Mouse (Mus musculus) ovary, postnatal 14 days (tissue): ENCODE measurements at regions not wholly inside any gene's neighbourhood (a gene's known extent, or its start where the extent isn't known, plus 50 kb on each side); places are given as distances from the start of the nearest gene placed in this dataset.

Experiments used
- DNase-seq: peaks from one replicate; pipeline ENCODE4 v3.0.0; 2022; ENCODE audit warnings: low spot score

- no peak for DNase-seq
Measured at GRCm38 (mm10) chr4:12538043-12538442, 366.2 kb upstream of the Fam92a start.

- no peak for DNase-seq
Measured at GRCm38 (mm10) chr4:12534151-12534550, 362.3 kb upstream of the Fam92a start.

DNA sequence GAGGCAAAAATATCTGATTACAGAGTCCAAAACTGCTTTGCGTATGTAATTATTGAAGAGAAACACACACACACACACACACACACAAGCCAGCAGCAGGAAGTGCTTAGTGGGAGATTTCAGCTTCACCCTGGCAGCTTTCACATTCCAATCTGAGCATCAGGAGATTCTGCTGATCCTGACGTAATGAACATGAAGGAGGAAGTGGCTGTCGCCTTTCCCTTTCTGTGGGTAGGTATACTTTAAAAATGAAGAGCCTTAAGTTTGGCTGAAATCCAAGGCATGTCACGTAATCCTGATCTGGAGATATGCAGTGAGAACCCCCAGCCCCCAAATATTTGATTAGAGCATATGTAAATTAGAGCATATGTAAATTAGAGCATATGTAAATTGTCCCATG lies 361.1 kb upstream of the Fam92a start:
- DNase-seq = no peak

- no peak for DNase-seq
Measured at GRCm38 (mm10) chr4:12522358-12522757, 350.5 kb upstream of the Fam92a start.

DNA sequence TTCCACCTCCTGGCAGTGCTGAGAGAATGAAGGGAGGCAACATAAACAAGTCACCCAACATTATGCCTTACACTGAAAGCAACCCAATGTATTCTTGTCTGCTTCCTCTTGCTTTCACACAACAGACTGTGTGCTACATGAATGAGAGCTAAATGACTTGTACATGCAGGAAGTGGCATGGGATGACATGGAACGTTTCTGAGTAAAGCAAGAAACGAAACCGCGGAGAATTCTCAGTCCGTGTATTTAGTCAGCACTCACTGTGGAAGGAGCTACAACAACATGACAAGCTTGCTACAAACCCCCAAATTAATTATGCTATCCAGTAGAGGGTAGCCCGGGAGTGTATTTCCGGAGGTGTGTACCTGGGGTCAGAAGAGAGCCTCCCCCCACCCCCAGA lies 349.4 kb upstream of the Fam92a start:
- DNase-seq = no peak

- no peak for DNase-seq
Measured at GRCm38 (mm10) chr4:12516497-12516896, 344.7 kb upstream of the Fam92a start.

- DNase-seq = peak; percentile 43
Measured at GRCm38 (mm10) chr4:12511656-12512385, 340.0 kb upstream of the Fam92a start.

DNA sequence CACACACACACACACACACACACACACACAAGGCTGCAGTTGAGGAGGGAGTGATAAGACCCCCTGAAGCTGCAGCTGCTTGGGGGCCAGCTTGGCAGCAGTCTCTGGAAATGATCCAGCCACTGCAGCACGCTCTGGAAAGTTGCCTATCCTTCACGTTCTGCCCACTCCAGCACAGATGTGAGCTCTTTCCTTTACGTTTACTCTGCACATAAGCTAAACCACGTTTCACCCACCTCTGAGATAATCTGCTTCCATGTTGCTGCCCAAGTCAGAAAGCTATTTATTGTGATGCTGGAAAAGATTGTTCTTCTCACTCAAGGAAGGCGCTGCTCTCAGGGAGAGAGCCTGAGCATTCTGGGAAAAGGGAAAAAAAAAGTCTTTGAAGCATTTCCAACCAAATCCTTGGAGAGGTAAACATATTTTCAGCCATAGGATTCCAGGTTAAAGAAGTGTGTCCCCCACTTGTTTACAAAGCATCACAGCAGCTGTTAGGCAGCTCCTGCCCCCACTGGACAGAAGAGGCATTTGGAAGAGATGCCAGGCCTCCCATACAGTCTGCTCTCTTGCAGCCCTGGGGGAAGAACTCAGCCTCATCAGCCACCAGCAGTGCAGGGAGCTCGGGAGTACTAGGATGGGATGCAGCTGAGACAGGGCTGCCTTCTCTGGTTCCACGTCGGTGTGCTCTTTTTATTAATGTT lies 335.2 kb upstream of the Fam92a start:
- DNase-seq = no peak

DNA sequence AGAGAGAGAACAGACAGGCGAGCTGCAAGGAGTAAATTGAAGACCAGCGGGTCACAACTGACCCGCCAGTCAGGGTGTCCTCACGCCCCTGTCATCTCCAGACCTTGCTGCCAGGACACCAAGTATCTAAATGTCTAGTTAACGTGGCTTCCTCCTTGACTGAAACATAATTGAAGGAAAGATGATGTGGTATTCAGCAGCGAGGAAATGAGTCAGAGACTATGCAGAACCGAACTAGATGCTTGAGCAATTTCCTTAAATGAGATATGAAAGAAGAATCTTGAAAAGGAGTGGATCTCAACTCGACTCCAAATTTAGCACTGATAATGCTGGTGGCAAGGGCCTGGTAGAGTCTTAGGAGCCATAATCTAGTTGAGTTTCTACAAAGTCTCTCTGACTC lies 329.3 kb upstream of the Fam92a start:
- no peak for DNase-seq

DNA sequence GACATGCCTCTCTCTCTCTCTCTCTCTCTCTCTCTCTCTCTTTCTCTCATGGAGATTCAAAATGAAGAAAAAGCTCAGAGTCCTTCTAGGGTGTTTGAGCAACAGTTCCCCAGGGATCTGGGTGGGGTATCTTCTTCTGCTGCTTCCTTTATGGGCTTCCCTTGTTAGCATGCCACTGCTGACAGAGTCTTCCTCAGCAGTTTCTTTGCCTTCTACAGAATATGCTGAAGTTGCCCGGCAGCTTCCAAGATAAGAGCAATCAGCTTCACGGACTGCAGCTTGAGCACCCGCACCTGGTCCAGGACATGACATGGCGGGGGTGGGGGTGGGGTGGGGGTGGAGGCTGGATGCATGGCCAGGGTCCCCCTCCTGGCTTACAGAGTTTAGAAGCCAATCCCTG lies 326.6 kb upstream of the Fam92a start:
- DNase-seq = no peak

- no peak for DNase-seq
Measured at GRCm38 (mm10) chr4:12492468-12492867, 320.7 kb upstream of the Fam92a start.

DNA sequence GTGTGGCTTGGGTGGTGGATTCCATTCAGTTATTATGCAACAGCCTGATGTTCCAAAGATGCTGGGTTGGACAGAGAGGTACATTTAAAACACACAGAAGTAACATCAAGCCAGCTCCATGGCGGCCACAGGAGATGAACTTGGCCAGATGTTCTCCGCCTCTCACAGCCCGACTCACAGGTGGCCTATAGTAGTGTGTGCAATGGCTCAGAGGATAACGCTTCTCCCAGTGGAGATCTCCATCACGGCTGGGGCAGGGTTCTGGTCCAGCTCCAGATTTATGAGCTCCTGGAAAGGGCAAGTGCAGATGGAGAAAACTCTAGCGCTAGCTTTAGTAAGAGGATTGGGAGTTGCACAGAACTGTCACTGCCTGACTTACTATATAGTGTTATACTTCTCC lies 319.5 kb upstream of the Fam92a start:
- DNase-seq = no peak

DNA sequence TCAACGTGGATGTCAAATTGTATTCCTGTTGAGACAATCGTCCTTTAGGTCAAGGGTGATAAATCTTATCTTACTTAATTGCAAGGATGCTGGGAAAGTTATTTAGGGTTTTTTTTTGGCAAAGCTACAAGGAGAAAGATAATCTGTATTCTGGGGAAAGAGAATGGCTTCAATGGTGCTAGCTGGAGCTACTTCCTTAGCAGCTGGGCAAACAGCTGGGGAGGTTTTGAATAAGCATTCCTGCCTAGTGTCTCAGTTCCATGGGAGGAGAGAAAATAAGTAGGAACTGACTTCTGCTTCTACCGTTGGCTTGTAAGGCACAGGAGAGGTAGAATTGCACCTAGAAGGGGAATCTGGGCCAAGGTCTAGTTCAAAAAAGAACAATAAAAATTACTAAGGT lies 318.3 kb upstream of the Fam92a start:
- DNase-seq = no peak

GRCm38 (mm10) chr4:12489358-12489757 lies 317.5 kb upstream of the Fam92a start:
- DNase-seq = no peak

- DNase-seq = no peak
Measured at GRCm38 (mm10) chr4:12481481-12481880, 309.7 kb upstream of the Fam92a start.

GRCm38 (mm10) chr4:12476717-12477116 lies 304.9 kb upstream of the Fam92a start:
- DNase-seq = no peak

DNA sequence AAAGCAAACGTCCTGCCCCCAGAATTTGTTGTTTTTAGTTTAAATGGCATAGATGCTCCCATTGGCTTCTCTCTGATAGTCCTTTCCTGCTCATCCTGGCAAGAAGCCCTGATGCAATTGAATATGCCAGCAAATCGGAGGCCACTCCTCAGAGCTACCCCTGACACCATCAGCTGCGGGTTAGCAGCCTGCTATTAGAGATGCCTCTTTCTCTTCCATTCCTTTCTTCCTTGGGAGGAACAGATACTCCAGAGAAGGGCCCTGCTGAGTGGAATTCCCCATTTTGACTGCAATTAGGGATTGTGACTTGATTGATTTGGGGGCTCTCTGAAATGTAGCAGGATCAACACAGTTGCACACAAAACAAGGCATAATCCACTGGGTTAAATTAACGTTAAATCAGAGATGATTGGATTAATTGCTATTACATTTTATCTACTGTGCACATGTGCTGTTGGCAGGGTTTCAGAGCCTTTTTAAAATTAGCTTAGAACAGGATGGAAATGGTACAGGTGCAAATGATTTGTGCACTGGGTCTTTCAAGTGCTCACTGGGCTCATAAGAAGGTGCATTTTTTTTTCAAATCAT lies 303.3 kb upstream of the Fam92a start:
- DNase-seq = no peak

GRCm38 (mm10) chr4:12474421-12474820 lies 302.6 kb upstream of the Fam92a start:
- no peak for DNase-seq

- DNase-seq = no peak
Measured at GRCm38 (mm10) chr4:12461701-12462100, 289.9 kb upstream of the Fam92a start.

DNA sequence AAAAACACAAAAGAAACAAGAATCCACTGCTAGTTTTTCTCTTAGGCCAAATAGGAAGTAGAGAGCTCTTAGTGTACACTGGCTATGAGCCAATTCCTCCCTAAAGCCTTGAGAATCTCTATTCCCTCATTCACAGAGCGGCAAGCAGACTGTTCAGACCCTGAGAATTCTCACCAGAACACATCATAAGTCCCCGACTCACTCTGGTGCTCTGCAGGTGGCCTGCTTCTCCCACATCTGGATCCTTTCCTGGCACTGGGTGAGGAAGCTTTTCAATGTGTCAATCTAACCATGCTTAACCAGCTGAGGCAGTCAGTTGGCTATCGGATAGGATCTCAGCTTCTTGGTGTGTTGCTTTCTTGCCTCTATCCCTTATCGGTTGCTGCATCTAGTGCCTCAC lies 289.4 kb upstream of the Fam92a start:
- DNase-seq = no peak

GRCm38 (mm10) chr4:12457978-12458597 lies 286.3 kb upstream of the Fam92a start:
- DNase-seq = no peak

DNA sequence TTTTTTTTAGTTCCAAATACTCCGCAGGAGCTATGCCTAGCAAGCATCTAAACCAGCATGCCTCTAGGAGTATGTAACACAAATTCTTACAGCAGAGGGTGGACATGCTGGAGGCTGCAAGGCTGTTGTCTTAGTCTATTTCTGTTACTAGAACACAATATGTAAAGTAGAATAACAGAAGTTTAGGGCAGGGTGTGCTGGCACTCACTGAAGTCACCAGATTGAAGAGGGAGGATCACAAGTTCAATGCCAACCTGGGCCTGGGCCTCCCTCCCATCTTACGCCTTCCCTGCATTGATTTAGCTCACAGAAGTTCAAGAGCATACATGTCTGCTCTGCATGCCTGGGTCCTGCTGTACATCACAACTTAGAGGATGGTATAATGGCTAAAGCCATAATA lies 280.3 kb upstream of the Fam92a start:
- DNase-seq = no peak

DNA sequence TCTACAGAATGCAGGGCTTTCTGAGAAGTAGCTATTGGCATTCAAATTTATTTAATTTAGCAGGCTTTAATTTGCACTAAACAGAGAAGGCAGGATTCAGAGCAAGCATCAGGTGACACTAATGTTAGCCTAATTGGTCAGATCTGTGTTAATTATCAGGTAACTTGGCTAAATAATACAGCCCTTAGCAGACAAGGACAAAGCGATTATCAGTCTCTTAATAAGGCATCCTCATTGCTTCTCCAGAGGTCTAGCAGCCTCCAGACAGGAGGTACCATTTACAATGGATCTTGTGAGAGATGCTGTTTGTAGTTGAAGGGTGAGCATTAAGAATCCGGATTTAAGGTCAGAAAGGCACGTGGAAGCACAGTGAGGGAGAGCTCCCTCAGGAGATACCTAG lies 253.7 kb upstream of the Fam92a start:
- DNase-seq = no peak
